Mouse (Mus musculus): ENCODE measurements around the gene Coq10b. TPM values are rescaled to one million over a fixed set of nuclear protein-coding genes. Genes with fewer than 3 reads are reported as not detected.
A peak's percentile ranks its signal among the peaks of the same experiment; 100 is the strongest.

Coq10b gene
- polyA plus RNA-seq, 1 experiment = 9.1 TPM

DNA sequence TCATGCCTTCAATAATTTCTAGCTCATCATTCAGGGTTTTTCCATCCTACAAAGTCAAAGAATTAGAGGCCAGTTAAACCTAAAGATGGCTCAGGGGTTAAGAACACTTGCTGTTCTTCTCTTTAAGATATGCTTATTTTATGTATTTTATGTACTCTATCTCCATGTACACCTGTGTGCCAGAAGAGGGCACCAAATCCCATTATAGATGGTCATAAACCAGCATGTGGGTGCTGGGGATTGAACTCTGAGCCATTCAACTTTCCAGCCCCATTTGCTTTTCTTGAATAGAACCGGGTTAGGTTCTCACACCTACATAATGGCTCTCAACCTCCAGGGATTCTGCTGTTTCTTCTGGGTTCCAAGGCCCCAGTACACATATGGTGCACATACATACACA is 29.5 kb downstream of the Coq10b start:
- Histone ChIP-seq H3K4me3 (replicated peaks) (no peak overlapping the region), H3K9me3 (no peaks in the 10 kb centered on the region; the same call in 1 of the 2 replicates), H3K4me1 (peaks cover 36% of the 10 kb centered on the region), H3K36me3 (replicated peaks; ENCODE audit: low read length) (peaks cover 79% of the 10 kb centered on the region), H3K27me3 (replicated peaks) (no peaks in the 10 kb centered on the region)
- TF ChIP-seq GATA1 (IDR thresholded peaks at IDR 0.05; ENCODE audit: borderline replicate concordance, low read length) = no peak
- TF ChIP-seq FLI1 (IDR thresholded peaks at IDR 0.05; ENCODE audit: low read length) = no peak

DNA sequence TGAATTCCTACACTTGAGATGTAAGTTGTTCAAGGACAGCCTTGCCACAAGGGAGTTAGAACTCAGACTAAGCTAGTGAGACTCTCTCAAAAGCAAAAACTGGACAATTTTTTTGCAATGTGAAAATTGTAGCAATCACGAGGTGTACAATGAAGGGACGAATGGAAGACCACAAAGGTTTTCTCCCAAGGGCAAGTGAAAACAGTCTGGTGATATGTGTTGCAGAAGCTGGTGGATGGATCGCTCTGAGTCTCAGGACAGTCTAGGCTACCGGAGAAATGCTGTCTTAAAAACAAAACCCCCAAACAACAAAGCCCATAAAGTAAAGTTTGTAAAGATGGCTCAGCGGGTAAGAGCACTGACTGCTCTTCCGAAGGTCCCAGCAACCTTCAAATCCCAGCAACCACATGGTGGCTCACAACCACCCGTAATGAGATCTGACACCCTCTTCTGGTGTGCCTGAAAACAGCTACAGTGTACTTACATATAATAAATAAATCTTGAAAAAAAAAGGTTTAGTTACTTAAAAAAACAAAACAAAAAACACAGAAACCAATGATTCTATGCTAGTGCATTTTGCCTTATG is 33.3 kb downstream of the Coq10b start:
- peaks cover 47% of the 10 kb centered on the region for H3K4me1 ChIP-seq
- H3K27me3 ChIP-seq (replicated peaks) = no peaks in the 10 kb centered on the region
- no peaks in the 10 kb centered on the region; the same call in 1 of the 2 replicates for H3K9me3 ChIP-seq
- TF ChIP-seq GATA1 (IDR thresholded peaks at IDR 0.05; ENCODE audit: borderline replicate concordance, low read length) (no peak), FLI1 (IDR thresholded peaks at IDR 0.05; ENCODE audit: low read length) (no peak)
- H3K4me3 ChIP-seq (replicated peaks) = peak overlapping the region; percentile 97
- peaks cover 54% of the 10 kb centered on the region for H3K36me3 ChIP-seq (replicated peaks; ENCODE audit: low read length)

DNA sequence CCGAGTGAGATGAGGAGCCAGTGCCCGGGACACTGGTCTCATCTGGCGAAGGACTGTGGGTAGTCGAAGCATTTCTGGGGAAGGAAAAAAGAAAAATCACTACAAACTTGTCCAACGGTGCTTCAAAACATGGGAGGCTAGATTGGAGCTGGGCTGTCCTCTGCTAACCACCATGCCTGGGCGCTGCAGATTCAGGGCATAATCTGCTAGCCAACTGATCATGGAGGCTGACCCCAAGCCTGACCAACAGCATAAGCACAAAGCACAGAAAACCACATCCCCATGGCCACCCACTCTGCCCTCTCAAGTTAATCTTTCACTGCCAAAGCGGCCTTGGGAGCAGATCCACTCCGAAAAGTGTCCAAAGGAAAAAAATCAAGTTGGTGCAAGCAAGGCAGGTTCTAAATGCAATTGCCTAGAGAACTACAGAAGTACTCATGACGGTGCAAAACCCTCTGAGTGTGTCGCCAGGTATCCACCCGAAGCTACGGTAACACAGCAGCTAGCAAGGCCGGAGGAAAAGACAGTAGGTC is 34.4 kb downstream of the Coq10b start:
- peaks cover 47% of the 10 kb centered on the region for H3K4me1 ChIP-seq
- no peaks in the 10 kb centered on the region; the same call in 1 of the 2 replicates for H3K9me3 ChIP-seq
- H3K27me3 ChIP-seq (replicated peaks) = no peaks in the 10 kb centered on the region
- peak overlapping the region; percentile 97 for H3K4me3 ChIP-seq (replicated peaks)
- H3K36me3 ChIP-seq (replicated peaks; ENCODE audit: low read length) = peaks cover 51% of the 10 kb centered on the region
- TF ChIP-seq GATA1 (IDR thresholded peaks at IDR 0.05; ENCODE audit: borderline replicate concordance, low read length) = no peak
- TF ChIP-seq FLI1 (IDR thresholded peaks at IDR 0.05; ENCODE audit: low read length) = no peak

DNA sequence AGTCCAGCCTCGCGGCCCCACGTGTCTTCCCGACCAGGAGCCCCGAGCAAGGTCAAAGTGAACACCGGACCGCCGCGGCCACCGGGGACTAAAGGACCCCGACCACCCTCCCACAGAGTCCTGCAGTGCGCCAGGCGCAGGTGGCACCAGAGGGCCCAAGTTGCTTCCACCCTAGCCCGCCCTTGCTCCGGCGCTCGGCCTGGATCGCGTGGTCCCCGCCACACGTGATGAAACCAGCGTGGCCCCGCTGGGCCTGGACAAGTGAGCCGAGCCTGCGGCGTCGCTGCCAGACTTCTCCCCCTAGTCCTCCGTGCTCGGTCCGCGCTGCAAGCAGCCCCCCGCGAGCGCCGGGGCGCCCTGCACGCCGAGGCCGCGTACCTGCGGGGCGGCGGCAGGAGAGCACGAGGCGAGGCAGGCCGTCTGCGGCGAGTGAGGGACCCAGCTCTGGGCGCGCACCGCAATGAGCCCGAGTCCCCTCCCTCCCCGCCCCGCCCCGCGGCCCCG is 34.9 kb downstream of the Coq10b start:
- no peaks in the 10 kb centered on the region; the same call in 1 of the 2 replicates for H3K9me3 ChIP-seq
- H3K36me3 ChIP-seq (replicated peaks; ENCODE audit: low read length) = peaks cover 51% of the 10 kb centered on the region
- TF ChIP-seq GATA1 (IDR thresholded peaks at IDR 0.05; ENCODE audit: borderline replicate concordance, low read length) = no peak
- no peak for TF ChIP-seq FLI1 (IDR thresholded peaks at IDR 0.05; ENCODE audit: low read length)
- H3K4me1 ChIP-seq = peaks cover 47% of the 10 kb centered on the region
- peak overlapping the region; percentile 97 for H3K4me3 ChIP-seq (replicated peaks)
- no peaks in the 10 kb centered on the region for H3K27me3 ChIP-seq (replicated peaks)

DNA sequence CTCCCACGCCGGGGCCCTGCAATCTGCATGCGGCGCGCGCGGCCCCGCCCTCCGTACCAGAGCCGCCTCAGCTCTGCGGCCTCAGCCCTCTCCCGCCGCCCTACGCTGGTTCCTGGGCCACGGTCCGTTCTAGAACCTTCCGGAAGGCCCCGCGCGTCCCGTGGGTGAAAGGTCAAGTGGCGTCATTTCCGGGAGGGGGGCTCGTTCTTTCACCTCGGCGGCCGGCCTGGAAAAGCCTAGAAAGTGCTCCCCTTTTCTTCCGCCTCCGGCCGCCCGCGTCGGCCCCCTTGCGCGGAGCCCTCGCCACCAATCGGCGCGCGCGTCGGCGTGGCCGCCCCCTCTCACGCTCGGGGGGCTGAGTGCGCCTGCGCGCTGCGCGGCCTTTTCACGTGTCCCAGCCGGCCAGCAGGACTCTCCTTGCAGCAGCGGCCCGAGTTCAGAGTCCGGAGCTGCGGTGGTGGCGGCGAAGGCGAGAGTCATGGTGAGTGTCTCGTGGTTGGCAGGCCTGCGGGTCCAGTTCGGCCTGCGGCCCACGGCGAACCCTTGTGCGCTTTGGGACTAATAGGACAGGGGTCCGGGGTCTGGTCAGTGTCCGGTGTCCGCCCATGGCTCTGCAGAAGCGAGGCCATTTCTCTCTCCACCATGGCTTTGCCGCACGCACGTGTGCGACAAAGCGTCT is 35.5 kb downstream of the Coq10b start, which contains the start of the genes Hspe1 and Hspd1:
TSS of gene Hspe1 (plus strand) at position 201 of the 679 bp plus-strand sequence.
TSS of gene Hspd1 (minus strand) at position 312 of the 679 bp plus-strand sequence.
- Histone ChIP-seq H3K4me1 (peaks cover 45% of the 10 kb centered on the region), H3K36me3 (replicated peaks; ENCODE audit: low read length) (peaks cover 50% of the 10 kb centered on the region)
- no peak for TF ChIP-seq GATA1 (IDR thresholded peaks at IDR 0.05; ENCODE audit: borderline replicate concordance, low read length)
- peak; percentile 47; the same call in 1 of the 2 replicates for TF ChIP-seq FLI1 (IDR thresholded peaks at IDR 0.05; ENCODE audit: low read length)

DNA sequence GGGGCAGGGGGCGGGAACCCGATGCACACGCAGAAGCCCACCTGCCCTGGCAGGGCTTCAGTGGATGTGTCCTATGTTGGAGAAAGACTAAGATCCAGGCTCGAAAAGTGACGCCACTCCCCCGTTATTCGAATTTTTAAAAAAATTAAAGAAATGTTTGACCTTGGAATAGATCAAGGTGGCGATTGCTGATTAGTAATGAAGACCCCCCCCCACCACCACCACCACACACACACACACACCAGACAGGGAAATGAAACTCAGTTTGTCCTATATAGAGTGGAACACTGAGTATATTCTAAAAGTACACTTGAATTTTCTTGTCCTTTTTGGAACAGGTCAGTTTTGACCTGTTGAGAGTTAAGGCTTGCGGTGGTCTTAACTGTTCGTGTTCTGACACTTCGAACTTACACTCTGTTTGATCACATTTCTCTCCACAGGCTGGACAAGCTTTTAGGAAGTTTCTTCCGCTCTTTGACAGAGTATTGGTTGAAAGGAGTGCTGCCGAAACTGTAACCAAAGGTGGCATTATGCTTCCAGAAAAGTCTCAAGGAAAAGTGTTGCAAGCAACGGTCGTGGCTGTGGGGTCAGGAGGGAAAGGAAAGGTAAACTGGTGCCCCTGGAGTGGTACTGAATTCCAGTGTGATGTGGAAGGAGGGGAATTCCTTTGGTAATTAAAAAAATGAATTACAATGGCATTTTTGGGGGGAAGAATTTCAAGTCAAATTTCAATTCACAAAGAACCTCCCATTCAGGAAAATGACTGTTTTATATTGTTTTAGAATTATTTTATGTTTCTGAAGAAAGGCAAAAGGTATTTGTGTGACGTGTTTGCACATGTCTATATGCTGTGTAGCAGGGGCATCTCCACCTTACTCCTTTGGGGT is 36.3 kb downstream of the Coq10b start:
- peaks cover 40% of the 10 kb centered on the region for H3K4me1 ChIP-seq
- H3K9me3 ChIP-seq = no peaks in the 10 kb centered on the region
- H3K4me3 ChIP-seq (replicated peaks) = peak overlapping the region; percentile 97
- no peak for TF ChIP-seq FLI1 (IDR thresholded peaks at IDR 0.05; ENCODE audit: low read length)
- TF ChIP-seq GATA1 (IDR thresholded peaks at IDR 0.05; ENCODE audit: borderline replicate concordance, low read length) = no peak
- peaks cover 50% of the 10 kb centered on the region for H3K36me3 ChIP-seq (replicated peaks; ENCODE audit: low read length)
- H3K27me3 ChIP-seq (replicated peaks) = no peaks in the 10 kb centered on the region

More for the DNA sequence above, 35.5 kb downstream of the Coq10b start, which contains the start of the genes Hspe1 and Hspd1:
- Histone ChIP-seq H3K9me3 (no peaks in the 10 kb centered on the region), H3K4me3 (replicated peaks) (peak within 1 kb of the TSS; percentile 97), H3K27me3 (replicated peaks) (no peaks in the 10 kb centered on the region)

DNA sequence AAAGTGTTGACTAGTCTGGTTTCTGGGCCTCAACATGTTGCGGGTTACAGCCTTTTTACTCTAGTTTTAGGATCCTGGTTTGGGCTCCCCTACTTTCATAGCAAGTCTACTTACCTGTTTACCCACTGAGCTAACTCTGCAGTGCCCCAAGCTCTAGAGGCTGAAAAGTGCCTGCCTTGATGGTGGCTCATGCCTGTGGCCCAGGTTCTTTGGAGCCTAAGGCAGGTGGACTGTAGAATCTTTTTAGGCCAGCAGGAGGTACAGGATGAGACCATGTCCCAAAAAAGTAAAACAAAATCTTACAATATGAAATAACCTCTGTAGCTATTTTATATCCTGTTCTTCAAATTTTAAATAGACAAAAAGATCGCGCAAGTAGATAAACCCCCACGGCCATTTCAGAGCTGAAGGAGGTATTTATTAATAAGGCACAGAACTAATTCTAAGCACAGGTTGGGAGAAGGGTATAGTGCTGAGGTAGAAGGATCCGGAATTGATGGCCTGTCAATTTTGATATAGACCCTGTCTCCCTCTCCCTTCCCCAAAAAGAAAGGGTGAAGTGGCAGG is 37.0 kb downstream of the Coq10b start:
- peaks cover 33% of the 10 kb centered on the region for H3K4me1 ChIP-seq
- H3K4me3 ChIP-seq (replicated peaks) = peak overlapping the region; percentile 97
- H3K36me3 ChIP-seq (replicated peaks; ENCODE audit: low read length) = peaks cover 49% of the 10 kb centered on the region
- no peaks in the 10 kb centered on the region for H3K27me3 ChIP-seq (replicated peaks)
- H3K9me3 ChIP-seq = no peaks in the 10 kb centered on the region
- TF ChIP-seq GATA1 (IDR thresholded peaks at IDR 0.05; ENCODE audit: borderline replicate concordance, low read length) (no peak), FLI1 (IDR thresholded peaks at IDR 0.05; ENCODE audit: low read length) (no peak)

DNA sequence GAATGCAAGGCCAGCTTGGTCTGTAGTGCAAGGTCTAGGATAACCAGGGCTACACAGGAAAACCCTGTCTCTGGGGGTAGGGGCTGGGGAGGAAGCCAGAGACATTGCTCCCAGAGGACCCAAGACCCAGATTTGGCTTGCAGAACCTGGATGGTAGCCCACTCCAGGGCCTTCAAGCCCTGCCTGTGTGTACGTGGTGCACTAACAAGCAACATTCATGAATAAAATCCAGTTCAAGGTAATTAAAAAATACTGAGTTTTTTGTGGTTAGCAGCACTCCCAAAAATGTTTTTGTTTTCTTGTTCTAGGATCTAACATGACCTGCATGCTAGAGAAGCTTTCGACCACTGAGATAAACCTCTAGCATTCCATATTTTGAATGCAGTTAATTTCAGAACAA is 39.5 kb downstream of the Coq10b start:
- H3K9me3 ChIP-seq = no peaks in the 10 kb centered on the region
- H3K27me3 ChIP-seq (replicated peaks) = no peaks in the 10 kb centered on the region
- no peak overlapping the region for H3K4me3 ChIP-seq (replicated peaks)
- TF ChIP-seq FLI1 (IDR thresholded peaks at IDR 0.05; ENCODE audit: low read length) = no peak
- no peak for TF ChIP-seq GATA1 (IDR thresholded peaks at IDR 0.05; ENCODE audit: borderline replicate concordance, low read length)
- H3K36me3 ChIP-seq (replicated peaks; ENCODE audit: low read length) = peaks cover 37% of the 10 kb centered on the region
- peaks cover 11% of the 10 kb centered on the region for H3K4me1 ChIP-seq

DNA sequence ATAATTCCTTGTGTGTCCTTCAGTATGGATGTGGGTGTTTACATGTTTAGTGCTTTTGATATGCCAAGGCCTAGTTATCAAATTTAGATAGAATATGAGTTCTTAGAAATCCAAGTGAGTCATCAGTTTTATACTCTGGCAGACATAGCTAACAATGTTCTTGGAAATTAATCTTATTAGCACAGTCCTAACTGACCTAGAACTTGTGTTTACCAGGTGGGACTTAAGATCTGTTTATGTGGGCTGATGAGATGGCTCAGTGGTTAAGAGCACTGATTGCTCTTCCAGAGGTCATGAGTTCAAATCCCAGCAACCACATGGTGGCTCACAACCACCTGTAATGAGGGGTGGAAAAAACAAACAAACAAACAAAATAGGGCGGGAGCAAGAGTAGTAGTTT is 39.9 kb downstream of the Coq10b start:
- TF ChIP-seq GATA1 (IDR thresholded peaks at IDR 0.05; ENCODE audit: borderline replicate concordance, low read length) (no peak), FLI1 (IDR thresholded peaks at IDR 0.05; ENCODE audit: low read length) (no peak)
- H3K4me3 ChIP-seq (replicated peaks) = no peak overlapping the region
- peaks cover 11% of the 10 kb centered on the region for H3K4me1 ChIP-seq
- peaks cover 37% of the 10 kb centered on the region for H3K36me3 ChIP-seq (replicated peaks; ENCODE audit: low read length)
- H3K27me3 ChIP-seq (replicated peaks) = no peaks in the 10 kb centered on the region
- no peaks in the 10 kb centered on the region for H3K9me3 ChIP-seq
